Mouse (Mus musculus) cerebellum, postnatal 25 days (tissue): ENCODE measurements around the gene Cmtm8.

Experiments
- DNase-seq, 2 experiments: peaks; one replicate each; pipeline ENCODE4 v3.0.0; 2021; ENCODE audit warnings: mixed read lengths in 2 of 2

Cmtm8 gene

DNA sequence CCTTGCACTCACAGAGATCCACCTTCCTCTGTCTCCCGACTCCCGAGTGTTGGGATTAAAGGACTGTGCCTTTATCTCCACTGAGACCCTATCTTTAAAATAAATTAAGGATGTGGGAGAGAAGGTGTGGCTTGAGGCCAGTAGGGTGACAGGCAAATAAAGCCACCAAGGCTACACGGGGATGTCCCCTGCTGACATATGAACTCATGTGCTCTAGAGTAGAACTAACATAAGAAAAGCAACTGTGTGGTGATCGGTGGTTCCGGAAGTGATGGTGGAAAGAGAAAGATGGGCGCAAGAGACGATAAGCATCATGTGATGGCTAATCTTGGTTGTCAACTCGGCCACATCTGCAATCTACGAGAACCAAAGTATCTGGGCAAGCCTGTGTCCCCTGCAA lies 91.6 kb downstream of the Cmtm8 start:
- no peak for DNase-seq

DNA sequence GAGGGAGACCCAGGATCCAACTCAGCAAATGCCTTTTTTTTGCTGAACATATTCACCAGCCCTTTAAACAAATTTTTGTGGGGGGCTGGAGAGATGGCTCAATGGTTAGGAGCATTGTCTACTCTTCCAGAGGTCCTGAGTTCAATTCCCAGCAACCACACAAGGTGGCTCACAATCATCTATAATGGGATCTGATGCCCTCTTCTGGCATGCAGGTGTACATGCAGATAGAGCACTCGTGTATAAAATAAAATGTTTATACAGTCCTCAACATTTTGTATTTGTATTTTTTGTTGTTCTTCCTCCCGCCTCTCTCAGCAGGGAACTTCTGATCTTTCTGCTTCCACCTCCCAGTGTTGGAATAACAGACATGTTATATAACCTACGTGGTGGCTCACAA lies 92.4 kb downstream of the Cmtm8 start:
- no peak for DNase-seq

DNA sequence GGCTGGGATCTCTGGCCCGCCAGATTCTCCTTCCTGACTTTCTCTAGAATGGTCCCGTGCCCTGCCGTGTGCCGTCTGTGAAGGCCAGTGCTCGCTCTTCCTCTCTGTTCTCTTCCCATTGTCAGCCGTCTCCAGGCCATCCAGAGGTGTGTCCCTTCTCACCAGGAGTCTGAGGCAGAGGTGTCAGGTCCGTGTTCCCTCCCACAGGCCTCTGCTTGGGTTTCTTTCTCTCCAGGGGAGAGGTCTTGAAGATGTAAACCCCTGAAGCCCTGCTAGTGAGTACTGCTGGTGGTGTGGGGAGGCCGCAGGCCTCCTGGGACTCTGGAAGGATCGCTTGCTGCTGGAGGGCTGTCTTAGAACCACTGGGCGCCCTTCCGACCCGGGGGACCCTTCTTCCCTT lies 96.5 kb downstream of the Cmtm8 start:
- no peak for DNase-seq

DNA sequence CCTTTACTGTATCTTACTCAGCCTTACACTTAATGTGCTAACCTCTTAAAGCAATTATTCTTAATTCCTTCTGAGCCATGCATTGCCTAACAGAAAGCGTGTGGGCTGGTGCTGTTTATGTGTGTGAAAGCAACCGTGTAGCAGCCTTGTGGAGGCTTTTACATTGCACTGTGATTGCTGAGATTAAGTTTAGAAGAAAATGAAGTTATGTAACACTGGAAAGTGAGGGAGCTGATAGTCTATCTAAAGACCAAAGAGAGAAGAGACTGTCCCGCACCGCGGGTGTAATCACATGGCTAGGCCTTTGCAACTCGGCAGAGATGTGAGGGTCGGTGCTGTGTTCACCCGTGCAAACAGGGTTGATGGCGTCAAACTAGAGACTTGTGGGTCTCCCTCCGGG lies 96.9 kb downstream of the Cmtm8 start:
- no peak for DNase-seq

DNA sequence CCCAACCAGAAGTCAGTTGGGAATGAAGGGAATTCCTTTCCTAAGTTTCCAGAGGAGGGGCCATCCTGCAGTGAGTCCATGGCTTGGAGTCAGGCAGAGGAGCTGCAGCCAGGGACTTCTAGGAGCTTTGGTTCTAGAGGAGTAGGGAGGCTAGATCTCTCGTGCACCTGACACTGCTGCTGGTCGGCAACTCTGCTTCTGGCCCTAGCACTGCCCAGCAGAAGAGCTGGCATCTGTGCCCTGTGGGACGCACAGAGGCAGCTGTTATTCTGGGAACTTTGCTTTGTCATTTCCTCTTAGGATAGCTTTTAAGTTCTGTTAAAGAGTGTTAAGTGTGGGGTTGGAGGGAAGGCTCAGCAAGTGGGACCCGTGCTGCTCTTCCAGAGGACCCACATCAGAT lies 98.3 kb downstream of the Cmtm8 start:
- no peak for DNase-seq

DNA sequence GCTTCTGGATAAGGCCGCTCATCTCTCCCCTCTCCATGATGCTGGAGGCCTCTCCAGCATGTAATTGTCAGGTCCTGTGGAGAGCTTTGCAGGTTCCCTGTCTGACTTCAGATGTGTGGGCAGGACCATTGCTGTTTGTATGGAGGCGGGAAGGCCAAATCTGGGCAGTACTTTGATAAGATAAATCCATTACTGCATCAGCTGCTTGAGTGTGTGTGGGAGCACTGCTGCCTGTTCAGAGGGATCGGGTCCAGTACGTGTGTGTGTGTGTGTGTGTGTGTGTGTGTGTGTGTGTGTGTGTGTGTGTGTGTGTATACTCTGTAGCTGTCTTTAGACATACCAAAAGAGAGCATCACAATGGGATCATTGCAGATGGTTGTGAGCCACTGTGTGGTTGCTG lies 98.8 kb downstream of the Cmtm8 start:
- no peak for DNase-seq

DNA sequence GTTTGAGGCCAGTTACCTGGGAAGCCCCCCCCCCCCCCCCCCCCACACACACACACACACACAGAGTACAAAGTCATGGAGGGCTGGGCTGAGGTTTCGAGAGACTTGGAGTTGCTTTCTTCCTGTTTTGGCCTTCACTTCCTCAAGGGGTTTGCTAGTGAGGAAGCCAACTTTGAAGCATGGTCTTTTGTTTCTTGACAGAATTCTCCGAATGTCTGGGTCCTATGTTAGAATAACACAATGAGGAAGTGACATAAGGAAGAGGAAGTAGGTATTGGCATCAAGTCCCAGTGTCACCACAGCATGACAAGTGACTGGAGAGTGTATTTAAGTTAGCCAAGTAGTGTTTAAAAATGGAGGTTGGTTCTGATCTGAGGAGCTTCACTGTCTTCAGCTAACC lies 101.2 kb downstream of the Cmtm8 start:
- no peak for DNase-seq

DNA sequence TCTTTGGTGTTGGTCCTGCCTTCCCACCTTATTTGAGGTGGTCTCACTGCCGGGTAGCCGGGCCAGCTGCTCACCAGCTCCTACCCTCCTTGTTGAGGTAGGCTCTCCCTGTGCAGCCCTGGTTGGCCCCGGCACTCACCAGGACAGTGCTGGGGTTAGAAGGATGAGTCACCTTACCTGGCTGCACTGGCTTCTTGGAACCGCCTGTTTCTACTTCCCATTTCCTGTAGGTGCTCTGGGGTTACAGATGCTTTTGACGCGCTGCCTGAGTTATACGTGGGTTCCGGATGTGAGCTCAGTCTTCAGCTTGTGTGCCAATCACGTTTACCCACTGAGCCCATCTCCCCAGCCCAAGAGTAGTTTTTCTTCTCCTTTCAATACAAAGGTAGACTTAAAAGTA lies 103.6 kb downstream of the Cmtm8 start:
- no peak for DNase-seq
